Mouse (Mus musculus) cerebellum, adult 2 months (tissue): ENCODE measurements around the gene Klc1. TPM values are rescaled to one million over a fixed set of nuclear protein-coding genes. Genes with fewer than 3 reads are reported as not detected.

ENCODE experiments used
- DNase-seq, 2 experiments: peaks; one replicate each; pipeline ENCODE4 v3.0.0; 2021
- H3K27ac ChIP-seq: fragments of 200-500 bp; 2 replicates; pipeline ENCODE4 v1.5.1; 2012; ENCODE audit warnings: low read length, control low read depth, inconsistent platforms; ENCODE audit not compliant: insufficient read depth
- H3K27me3 ChIP-seq: fragments of 200-500 bp; 2 replicates; pipeline ENCODE4 v1.6.1; 2012; ENCODE audit warnings: inconsistent platforms, mild to moderate bottlenecking, low read length, moderate library complexity; ENCODE audit not compliant: control insufficient read depth, insufficient read depth
- H3K4me1 ChIP-seq: fragments of 200-500 bp; 2 replicates; pipeline ENCODE4 v1.6.1; 2011; ENCODE audit warnings: low read length; ENCODE audit not compliant: control insufficient read depth, insufficient read depth
- H3K4me3 ChIP-seq: fragments of 200-500 bp; replicated peaks from 2 replicates; pipeline ENCODE3; 2011; ENCODE audit warnings: mild to moderate bottlenecking, low read depth, low read length, control low read depth; ENCODE audit not compliant: insufficient read depth
- CTCF ChIP-seq: fragments of 200-500 bp; IDR thresholded peaks from 2 replicates; pipeline ENCODE4 v1.5.1; 2011; ENCODE audit warnings: low read depth, mild to moderate bottlenecking, control low read depth, low read length, moderate library complexity, borderline replicate concordance; ENCODE audit not compliant: insufficient read depth
- POLR2A ChIP-seq: fragments of 200-500 bp; IDR thresholded peaks from 2 replicates; pipeline ENCODE4 v1.6.1; 2011; ENCODE audit warnings: low read length, control low read depth, borderline replicate concordance; ENCODE audit not compliant: insufficient read depth
- WGBS: fragments of 180-500 bp; shearing (Covaris S2); methylation state at CpG from one replicate; pipeline ENCODE4 v1.1.7; 2018; 5-methylcytosine and 5-hydroxymethylcytosine counted together
- polyA plus RNA-seq: library from polyadenylated mRNA; depleted of rRNA; stranded (reverse); fragments of >200 nt; gene quantifications from 2 replicates; pipeline ENCODE4 v1.2.3, GENCODE M21; 2012

The Klc1 gene
- polyA plus RNA-seq, 1 experiment = 874 TPM

- DNase-seq = no peak
- TF ChIP-seq CTCF (no peak), POLR2A (no peak)
- no peaks in the 10 kb centered on the region for H3K27me3 ChIP-seq
- WGBS = 2% methylated on average over 27 of the region's 27 CpGs
- H3K4me1 ChIP-seq = peaks cover 16% of the 10 kb centered on the region
- H3K27ac ChIP-seq = no peak overlapping the region
- peak overlapping the region; percentile 60 for H3K4me3 ChIP-seq
Observed at GRCm38 (mm10) chr12:111813111-111813765, 54.6 kb downstream of the Klc1 start.

GRCm38 (mm10) chr12:111813766-111814617, 55.3 kb downstream of the Klc1 start, which contains the start of the genes Xrcc3 and Zfyve21:
Gene Xrcc3 (minus strand): TSS chr12:111813873.
Gene Zfyve21 (plus strand): TSS chr12:111814170.
- TF ChIP-seq CTCF (no peak), POLR2A (peak; percentile 59)
- Histone ChIP-seq H3K4me1 (peaks cover 16% of the 10 kb centered on the region), H3K27ac (no peak within 1 kb of the TSS), H3K27me3 (no peaks in the 10 kb centered on the region), H3K4me3 (peak within 1 kb of the TSS; percentile 79)
- peak; percentile 97 to 100 for DNase-seq
- WGBS = under 1% methylated on average over 87 of the region's 87 CpGs

GRCm38 (mm10) chr12:111814769-111815762, 56.4 kb downstream of the Klc1 start:
- peak overlapping the region; percentile 79 for H3K4me3 ChIP-seq
- no peak for TF ChIP-seq CTCF
- TF ChIP-seq POLR2A = no peak
- H3K27me3 ChIP-seq = no peaks in the 10 kb centered on the region
- no peak overlapping the region for H3K27ac ChIP-seq
- WGBS = 32% methylated on average over 19 of the region's 19 CpGs
- H3K4me1 ChIP-seq = peaks cover 13% of the 10 kb centered on the region
- DNase-seq = no peak

GRCm38 (mm10) chr12:111816528-111816927, 57.9 kb downstream of the Klc1 start:
- 59% methylated on average over 13 of the region's 13 CpGs for WGBS
- H3K27ac ChIP-seq = no peak overlapping the region
- TF ChIP-seq CTCF (no peak), POLR2A (no peak)

GRCm38 (mm10) chr12:111816967-111817366, 58.3 kb downstream of the Klc1 start:
- H3K27me3 ChIP-seq = no peaks in the 10 kb centered on the region
- peaks cover 19% of the 10 kb centered on the region for H3K4me1 ChIP-seq
- no peak overlapping the region for H3K4me3 ChIP-seq
- WGBS = 85% methylated on average over 9 of the region's 9 CpGs
- no peak for DNase-seq
- H3K27ac ChIP-seq = no peak overlapping the region
- TF ChIP-seq CTCF (peak; percentile 3; the same call in 1 of the 2 replicates), POLR2A (no peak)

More at GRCm38 (mm10) chr12:111816528-111816927, 57.9 kb downstream of the Klc1 start:
- Histone ChIP-seq H3K27me3 (no peaks in the 10 kb centered on the region), H3K4me3 (no peak overlapping the region), H3K4me1 (peaks cover 18% of the 10 kb centered on the region)
- no peak for DNase-seq

- peaks cover 16% of the 10 kb centered on the region for H3K4me1 ChIP-seq
- H3K4me3 ChIP-seq = no peak overlapping the region
- 87% methylated on average over 8 of the region's 8 CpGs for WGBS
- H3K27me3 ChIP-seq = no peaks in the 10 kb centered on the region
- H3K27ac ChIP-seq = no peak overlapping the region
- TF ChIP-seq POLR2A (no peak), CTCF (no peak)
- DNase-seq = no peak
Observed at GRCm38 (mm10) chr12:111817991-111818390, 59.3 kb downstream of the Klc1 start.

GRCm38 (mm10) chr12:111819936-111820335, 61.3 kb downstream of the Klc1 start:
- H3K27me3 ChIP-seq = no peaks in the 10 kb centered on the region
- peaks cover 13% of the 10 kb centered on the region for H3K4me1 ChIP-seq
- TF ChIP-seq POLR2A (no peak), CTCF (no peak)
- H3K4me3 ChIP-seq = no peak overlapping the region
- 30% methylated on average over 8 of the region's 8 CpGs for WGBS
- peak in 1 of 2 experiments; percentile 47 for DNase-seq
- H3K27ac ChIP-seq = no peak overlapping the region
